Mouse (Mus musculus): ENCODE results near the gene Fgd1.
A peak's percentile ranks its signal among the peaks of the same experiment; 100 is the strongest.

Fgd1 gene

DNA sequence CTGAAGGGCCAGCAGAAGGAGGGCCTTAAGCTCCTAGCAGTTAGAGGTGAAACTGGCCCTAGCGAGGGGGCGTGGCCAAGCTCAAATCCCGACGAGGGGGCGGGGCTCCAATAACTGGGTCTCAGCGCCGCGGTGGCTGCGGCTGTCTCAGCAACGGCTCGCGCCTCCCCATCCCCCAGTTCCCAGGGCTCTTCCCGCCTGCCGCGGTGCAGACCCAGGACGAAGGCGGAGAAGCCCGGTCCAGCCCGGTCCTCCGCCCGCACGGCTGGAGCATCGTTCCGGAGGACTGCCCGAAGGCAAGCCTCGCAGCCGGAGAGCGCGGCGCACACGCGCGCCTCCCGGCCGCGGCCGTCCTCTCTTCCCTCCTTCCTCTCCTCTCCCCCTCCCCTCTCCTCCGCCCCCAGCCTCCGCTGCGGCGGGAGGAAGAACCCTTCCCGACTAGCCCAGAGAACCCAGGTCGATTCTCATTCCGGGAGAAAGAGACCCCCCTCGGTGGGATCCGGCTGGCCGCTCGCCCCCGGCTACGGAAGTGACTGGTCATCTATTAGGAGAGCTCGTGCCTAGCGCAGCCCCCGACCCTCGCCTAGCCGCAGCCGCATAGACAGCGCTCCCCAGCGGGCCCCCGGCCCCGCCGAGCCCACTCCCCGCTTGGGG is 954 bp downstream of the Fgd1 start:
- H3K4me1 ChIP-seq (replicated peaks; ENCODE audit: low read depth, low read length): peaks cover 43% of the 10 kb centered on the region
- H3K36me3 ChIP-seq (ENCODE audit: insufficient read depth, low read length): peaks cover 15% of the 10 kb centered on the region
- peak overlapping the region; percentile 86 for H3K4me3 ChIP-seq (replicated peaks; ENCODE audit: low read length)
- H3K27me3 ChIP-seq (ENCODE audit: insufficient read depth, low read length): no peaks in the 10 kb centered on the region
- TF ChIP-seq CTCF (conservative IDR thresholded peaks at IDR 0.05; ENCODE audit: low read length) (no peak), NANOG (IDR thresholded peaks at IDR 0.05; ENCODE audit: borderline replicate concordance, low read length) (no peak)
- H3K9me3 ChIP-seq (ENCODE audit: low read length): no peaks in the 10 kb centered on the region

DNA sequence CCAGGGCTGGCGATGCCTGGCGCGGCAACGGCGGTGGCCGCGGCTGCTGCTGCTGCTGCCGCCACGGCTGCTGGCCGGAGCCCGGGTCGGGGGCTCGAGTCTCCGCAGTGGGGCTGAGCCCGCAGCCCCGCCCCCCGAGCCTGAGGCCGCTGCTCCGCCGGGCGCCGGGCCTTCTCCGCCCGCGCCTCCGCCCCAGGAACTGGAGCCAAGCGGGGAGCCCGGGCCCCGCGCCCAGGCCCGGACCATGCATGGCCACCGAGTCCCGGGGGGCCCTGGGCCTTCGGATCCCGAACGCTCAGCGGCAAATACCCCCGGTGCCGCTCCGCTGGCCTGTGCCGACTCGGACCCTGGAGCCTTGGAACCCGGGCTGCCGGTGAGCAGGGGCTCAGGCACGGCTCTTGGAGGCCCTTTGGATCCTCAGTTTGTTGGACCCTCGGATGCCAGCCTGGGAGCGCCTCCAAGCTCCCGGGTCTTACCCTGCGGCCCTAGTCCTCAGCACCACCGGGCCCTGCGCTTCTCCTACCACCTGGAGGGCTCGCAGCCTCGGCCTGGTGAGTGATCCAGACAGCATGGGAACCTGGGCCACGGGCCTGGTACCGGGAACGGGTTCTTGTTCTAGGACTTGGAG is 1.6 kb downstream of the Fgd1 start:
- Histone ChIP-seq H3K4me3 (replicated peaks; ENCODE audit: low read length) (peak overlapping the region; percentile 86), H3K36me3 (ENCODE audit: insufficient read depth, low read length) (peaks cover 22% of the 10 kb centered on the region), H3K27me3 (ENCODE audit: insufficient read depth, low read length) (no peaks in the 10 kb centered on the region), H3K4me1 (replicated peaks; ENCODE audit: low read depth, low read length) (peaks cover 46% of the 10 kb centered on the region), H3K9me3 (ENCODE audit: low read length) (no peaks in the 10 kb centered on the region)
- TF ChIP-seq CTCF (conservative IDR thresholded peaks at IDR 0.05; ENCODE audit: low read length) (no peak), POU5F1 (IDR thresholded peaks at IDR 0.05; ENCODE audit: borderline replicate concordance, low read length) (no peak)

DNA sequence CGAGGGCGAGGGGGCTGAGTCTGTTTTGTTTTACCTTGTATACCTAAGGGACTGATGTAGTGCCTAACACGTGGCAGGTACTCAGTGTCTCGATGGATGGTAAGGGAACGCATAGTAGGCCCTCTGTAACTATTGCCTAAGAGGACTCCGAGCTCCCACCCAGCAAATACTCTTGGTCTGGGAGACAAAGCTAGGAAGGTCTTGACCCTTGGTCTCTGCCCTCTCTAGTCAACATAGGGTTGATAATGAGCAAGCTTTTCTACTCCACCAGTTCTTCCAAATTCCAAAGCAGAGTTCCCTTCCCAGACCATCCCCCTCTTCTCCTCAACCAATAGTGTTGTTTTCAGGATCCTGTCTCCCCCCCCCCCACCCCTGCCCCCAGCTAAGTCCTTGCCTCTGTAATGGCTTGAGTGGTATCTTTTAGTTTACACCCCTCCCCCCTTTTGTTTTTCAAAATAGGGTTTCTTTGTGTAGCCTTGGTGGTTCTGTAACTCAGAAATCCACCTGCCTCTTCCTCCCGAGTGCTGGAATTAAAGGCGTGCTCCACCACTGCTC is 3.8 kb downstream of the Fgd1 start:
- peaks cover 41% of the 10 kb centered on the region for H3K36me3 ChIP-seq (ENCODE audit: insufficient read depth, low read length)
- H3K27me3 ChIP-seq (ENCODE audit: insufficient read depth, low read length): no peaks in the 10 kb centered on the region
- H3K4me1 ChIP-seq (replicated peaks; ENCODE audit: low read depth, low read length): peaks cover 60% of the 10 kb centered on the region
- H3K9me3 ChIP-seq (ENCODE audit: low read length): no peaks in the 10 kb centered on the region
- TF ChIP-seq CTCF (conservative IDR thresholded peaks at IDR 0.05; ENCODE audit: low read length): no peak
- TF ChIP-seq NANOG (IDR thresholded peaks at IDR 0.05; ENCODE audit: borderline replicate concordance, low read length): no peak
- no peak for TF ChIP-seq POU5F1 (IDR thresholded peaks at IDR 0.05; ENCODE audit: borderline replicate concordance, low read length)
- peak overlapping the region; percentile 86 for H3K4me3 ChIP-seq (replicated peaks; ENCODE audit: low read length)

DNA sequence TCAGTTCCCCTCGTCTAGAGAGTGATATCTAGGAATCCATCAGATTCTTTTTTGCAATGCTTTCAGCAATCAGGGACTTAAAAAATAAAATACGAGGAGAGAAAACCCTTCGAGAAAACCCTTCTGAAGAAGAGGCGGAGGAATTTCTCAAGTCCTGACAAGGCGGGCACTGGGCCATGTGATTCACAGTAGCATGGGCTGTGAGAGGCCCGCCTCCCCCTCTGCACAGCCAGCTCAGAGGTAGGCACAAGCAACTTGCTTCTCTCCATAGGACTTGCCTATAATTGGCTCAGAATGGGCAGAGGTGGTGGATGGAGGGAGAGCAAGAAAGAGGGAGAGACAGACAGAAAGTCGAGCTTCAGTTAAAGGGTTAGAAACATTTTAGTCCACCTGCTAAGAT is 4.4 kb downstream of the Fgd1 start:
- Histone ChIP-seq H3K27me3 (ENCODE audit: insufficient read depth, low read length) (no peaks in the 10 kb centered on the region), H3K4me3 (replicated peaks; ENCODE audit: low read length) (peak overlapping the region; percentile 62), H3K9me3 (ENCODE audit: low read length) (no peaks in the 10 kb centered on the region), H3K4me1 (replicated peaks; ENCODE audit: low read depth, low read length) (peaks cover 66% of the 10 kb centered on the region), H3K36me3 (ENCODE audit: insufficient read depth, low read length) (peaks cover 46% of the 10 kb centered on the region)
- TF ChIP-seq NANOG (IDR thresholded peaks at IDR 0.05; ENCODE audit: borderline replicate concordance, low read length): no peak
- TF ChIP-seq POU5F1 (IDR thresholded peaks at IDR 0.05; ENCODE audit: borderline replicate concordance, low read length): no peak
- no peak for TF ChIP-seq CTCF (conservative IDR thresholded peaks at IDR 0.05; ENCODE audit: low read length)

DNA sequence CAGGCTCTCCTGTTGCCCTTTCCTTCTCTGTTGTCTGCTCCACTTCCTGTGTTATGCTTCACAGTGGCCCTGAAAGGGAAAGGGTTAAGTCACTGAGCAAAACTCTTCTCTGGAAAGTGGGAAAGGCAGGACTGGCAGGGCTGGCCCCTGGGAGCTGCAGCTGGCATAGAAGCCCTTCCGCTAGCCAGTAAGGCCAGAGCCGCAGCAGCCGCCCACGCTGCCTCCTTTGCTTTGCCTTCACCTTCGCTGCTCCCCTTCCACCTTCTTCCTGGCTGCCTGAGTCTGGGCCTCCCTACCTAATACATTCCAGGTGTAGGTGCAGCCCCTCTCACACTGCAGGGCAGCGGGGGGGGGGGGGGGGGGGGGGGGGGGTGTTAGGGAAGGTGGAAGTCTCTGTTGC is 8.5 kb downstream of the Fgd1 start:
- H3K9me3 ChIP-seq (ENCODE audit: low read length): no peaks in the 10 kb centered on the region
- no peak overlapping the region; the same call in 1 of the 2 replicates for H3K4me3 ChIP-seq (replicated peaks; ENCODE audit: low read length)
- TF ChIP-seq CTCF (conservative IDR thresholded peaks at IDR 0.05; ENCODE audit: low read length) (no peak), POU5F1 (IDR thresholded peaks at IDR 0.05; ENCODE audit: borderline replicate concordance, low read length) (no peak), NANOG (IDR thresholded peaks at IDR 0.05; ENCODE audit: borderline replicate concordance, low read length) (no peak)
- peaks cover 86% of the 10 kb centered on the region for H3K36me3 ChIP-seq (ENCODE audit: insufficient read depth, low read length)
- no peaks in the 10 kb centered on the region for H3K27me3 ChIP-seq (ENCODE audit: insufficient read depth, low read length)
- peaks cover 63% of the 10 kb centered on the region for H3K4me1 ChIP-seq (replicated peaks; ENCODE audit: low read depth, low read length)

DNA sequence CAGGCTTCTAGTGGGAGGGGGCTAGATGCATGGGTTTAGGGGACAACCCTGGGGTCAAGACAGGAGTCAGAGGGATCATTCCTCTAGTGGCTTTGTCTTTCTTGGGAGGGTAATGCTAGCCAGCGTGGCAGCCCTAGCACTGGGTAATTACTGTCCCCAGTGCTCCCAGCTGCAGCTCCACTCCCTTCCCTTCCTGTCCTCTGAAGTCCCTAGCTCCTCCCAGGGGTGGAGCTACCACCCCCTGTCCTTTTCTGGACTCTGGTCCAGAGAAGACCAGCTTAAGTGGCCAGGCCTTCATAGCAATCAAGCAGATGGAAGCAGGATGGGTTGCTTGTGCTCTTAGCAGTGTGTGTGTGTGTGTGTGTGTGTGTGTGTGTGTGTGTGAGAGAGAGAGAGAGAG is 9.6 kb downstream of the Fgd1 start:
- Histone ChIP-seq H3K4me3 (replicated peaks; ENCODE audit: low read length) (no peak overlapping the region), H3K9me3 (ENCODE audit: low read length) (no peaks in the 10 kb centered on the region), H3K27me3 (ENCODE audit: insufficient read depth, low read length) (no peaks in the 10 kb centered on the region), H3K4me1 (replicated peaks; ENCODE audit: low read depth, low read length) (peaks cover 64% of the 10 kb centered on the region), H3K36me3 (ENCODE audit: insufficient read depth, low read length) (peaks cover 94% of the 10 kb centered on the region)
- TF ChIP-seq NANOG (IDR thresholded peaks at IDR 0.05; ENCODE audit: borderline replicate concordance, low read length): no peak

DNA sequence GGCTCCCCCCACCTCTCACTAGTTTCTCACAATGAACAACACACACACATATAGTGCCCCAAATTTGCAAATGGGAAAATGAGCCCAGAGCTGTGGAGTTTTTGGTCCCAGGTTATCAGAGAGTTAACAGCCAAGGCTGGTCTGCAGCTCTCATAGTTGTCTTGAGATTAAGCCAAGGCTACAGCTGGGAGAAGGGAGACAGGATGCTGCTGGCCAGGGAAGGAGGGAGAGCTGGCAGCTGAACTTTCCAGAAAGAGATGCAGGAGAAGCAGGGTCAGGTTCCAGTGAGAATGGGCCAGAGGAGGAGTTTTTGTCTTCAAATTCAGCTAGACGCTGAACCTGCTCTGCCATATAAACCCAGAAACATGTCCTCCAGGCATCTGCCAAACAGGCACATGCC is 13.4 kb downstream of the Fgd1 start:
- Histone ChIP-seq H3K4me3 (replicated peaks; ENCODE audit: low read length) (no peak overlapping the region), H3K9me3 (ENCODE audit: low read length) (no peaks in the 10 kb centered on the region), H3K4me1 (replicated peaks; ENCODE audit: low read depth, low read length) (peaks cover 39% of the 10 kb centered on the region), H3K27me3 (ENCODE audit: insufficient read depth, low read length) (no peaks in the 10 kb centered on the region), H3K36me3 (ENCODE audit: insufficient read depth, low read length) (peaks cover 91% of the 10 kb centered on the region)
- TF ChIP-seq CTCF (conservative IDR thresholded peaks at IDR 0.05; ENCODE audit: low read length) (no peak), NANOG (IDR thresholded peaks at IDR 0.05; ENCODE audit: borderline replicate concordance, low read length) (no peak), POU5F1 (IDR thresholded peaks at IDR 0.05; ENCODE audit: borderline replicate concordance, low read length) (no peak)

DNA sequence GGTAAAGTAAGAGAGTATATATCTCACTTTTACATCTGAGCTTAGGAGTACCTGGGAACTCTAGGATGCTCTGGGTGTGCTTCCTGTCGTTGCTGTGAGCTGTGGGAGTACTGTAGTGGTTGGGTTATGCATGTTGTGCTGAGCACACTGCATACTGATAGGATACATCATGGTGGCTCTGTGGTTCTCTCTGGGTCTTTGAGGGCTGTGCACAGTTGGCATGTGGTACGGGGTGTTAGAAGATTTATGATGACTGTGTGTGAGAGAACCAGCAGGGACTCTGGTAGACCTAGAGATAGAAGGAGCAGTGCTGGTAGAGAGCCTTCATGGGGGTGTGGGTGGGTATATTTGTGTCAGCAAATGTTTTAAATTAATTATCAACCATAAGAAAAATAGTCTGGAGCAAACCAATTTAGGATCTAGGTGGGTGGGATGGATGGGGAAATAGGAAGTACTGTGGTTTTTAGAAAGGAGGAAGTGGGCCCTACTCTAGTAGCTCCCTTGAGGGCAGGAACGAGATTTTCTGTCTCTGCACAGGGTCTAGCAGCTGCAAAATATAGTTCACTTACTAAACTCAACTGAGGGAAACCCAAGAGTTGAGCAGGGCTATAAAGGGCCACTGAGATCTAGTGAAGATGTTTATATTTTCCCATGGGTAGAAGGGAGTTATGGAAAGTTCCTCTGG is 15.8 kb downstream of the Fgd1 start:
- Histone ChIP-seq H3K4me3 (replicated peaks; ENCODE audit: low read length) (no peak overlapping the region), H3K9me3 (ENCODE audit: low read length) (no peaks in the 10 kb centered on the region), H3K4me1 (replicated peaks; ENCODE audit: low read depth, low read length) (peaks cover 27% of the 10 kb centered on the region), H3K27me3 (ENCODE audit: insufficient read depth, low read length) (no peaks in the 10 kb centered on the region), H3K36me3 (ENCODE audit: insufficient read depth, low read length) (peaks cover 86% of the 10 kb centered on the region)
- TF ChIP-seq POU5F1 (IDR thresholded peaks at IDR 0.05; ENCODE audit: borderline replicate concordance, low read length): no peak
- TF ChIP-seq NANOG (IDR thresholded peaks at IDR 0.05; ENCODE audit: borderline replicate concordance, low read length): no peak
- TF ChIP-seq CTCF (conservative IDR thresholded peaks at IDR 0.05; ENCODE audit: low read length): no peak
